Mouse (Mus musculus) heart, adult 11 months (tissue): ENCODE data around the gene Sbf2.
"Not testable (repeated sequence)": the region's sequence is repeated elsewhere in the genome, so short reads cannot be mapped to it uniquely, and the experiment has no call there.

Experiments used
- DNase-seq: peaks from one replicate; pipeline ENCODE4 v3.0.0; 2022

Gene Sbf2

GRCm38 (mm10) chr7:110629892-110630666, 15.4 kb upstream of the Sbf2 start:
- peak; percentile 99 for DNase-seq

- peak; percentile 94 for DNase-seq
These were observed 14.1 kb upstream of the Sbf2 start for GRCm38 (mm10) chr7:110628611-110629354.

GRCm38 (mm10) chr7:110628273-110628600, 13.5 kb upstream of the Sbf2 start:
- no peak for DNase-seq

GRCm38 (mm10) chr7:110627486-110628272, 13.0 kb upstream of the Sbf2 start, which contains the start of gene Adm:
Gene Adm (plus strand): TSS chr7:110627661.
- DNase-seq = peak; percentile 99

GRCm38 (mm10) chr7:110627099-110627482, 12.4 kb upstream of the Sbf2 start:
- DNase-seq = no peak

- peak; percentile 91 for DNase-seq
These were observed 11.7 kb upstream of the Sbf2 start for GRCm38 (mm10) chr7:110626186-110627098.

GRCm38 (mm10) chr7:110625489-110625888, 10.8 kb upstream of the Sbf2 start:
- DNase-seq = peak; percentile 93

- DNase-seq = peak; percentile 90
These were observed 10.2 kb upstream of the Sbf2 start for GRCm38 (mm10) chr7:110624961-110625360.

- DNase-seq = no peak
These were observed 9.3 kb upstream of the Sbf2 start for GRCm38 (mm10) chr7:110624067-110624466.

GRCm38 (mm10) chr7:110619086-110619611, 4.4 kb upstream of the Sbf2 start:
- peak; percentile 96 for DNase-seq

- DNase-seq = peak; percentile 95
These were observed 1.1 kb upstream of the Sbf2 start for GRCm38 (mm10) chr7:110615792-110616191.

- peak; percentile 98 for DNase-seq
These were observed 469 bp upstream of the Sbf2 start for GRCm38 (mm10) chr7:110615151-110615631.

GRCm38 (mm10) chr7:110613381-110614132, 1.2 kb downstream of the Sbf2 start:
- peak; percentile 85 for DNase-seq

- peak; percentile 35 for DNase-seq
These were observed 7.8 kb downstream of the Sbf2 start for GRCm38 (mm10) chr7:110606906-110607305.

GRCm38 (mm10) chr7:110605476-110605875, 9.2 kb downstream of the Sbf2 start:
- peak; percentile 30 for DNase-seq

GRCm38 (mm10) chr7:110597141-110597540, 17.6 kb downstream of the Sbf2 start:
- DNase-seq = no peak

- DNase-seq = not testable (repeated sequence)
These were observed 20.7 kb downstream of the Sbf2 start for GRCm38 (mm10) chr7:110593991-110594390.

- DNase-seq = peak; percentile 58
These were observed 27.0 kb downstream of the Sbf2 start for GRCm38 (mm10) chr7:110587721-110588120.

- no peak for DNase-seq
These were observed 29.5 kb downstream of the Sbf2 start for GRCm38 (mm10) chr7:110585250-110585649.

- DNase-seq = peak; percentile 92
These were observed 30.6 kb downstream of the Sbf2 start for GRCm38 (mm10) chr7:110584159-110584558.

GRCm38 (mm10) chr7:110583705-110584104, 31.0 kb downstream of the Sbf2 start:
- peak; percentile 90 for DNase-seq
